Mouse (Mus musculus): ENCODE data around the gene Ap2a1. TPM values are rescaled to one million over a fixed set of nuclear protein-coding genes. Genes with fewer than 3 reads are reported as not detected.

The Ap2a1 gene
- polyA plus RNA-seq, 1 experiment from 2014 or later: 122 TPM

DNA sequence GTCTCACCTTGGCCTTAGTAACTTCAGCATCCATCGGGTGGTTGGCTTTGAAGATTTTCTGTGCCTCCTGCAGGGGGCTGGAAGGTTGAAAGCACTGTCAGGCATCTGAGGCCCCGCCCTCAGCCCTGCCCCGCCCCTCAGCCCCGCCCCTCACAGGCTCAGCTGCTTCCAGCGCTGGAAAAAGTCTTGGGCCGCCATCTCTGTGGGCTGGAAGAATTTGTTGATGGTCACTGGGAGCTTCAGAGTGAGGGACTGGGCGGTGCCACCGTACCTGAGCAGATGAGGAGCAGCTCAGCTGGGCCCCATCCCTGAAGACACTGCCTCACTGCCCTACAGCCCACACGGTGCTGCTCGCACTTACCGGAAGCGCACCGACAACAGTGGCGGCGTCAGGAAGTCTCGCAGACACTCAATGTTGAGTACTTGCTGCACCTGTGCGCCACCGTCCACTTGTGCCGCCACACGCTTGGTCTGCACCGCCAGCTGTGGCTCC, 28.0 kb downstream of the Ap2a1 start:
- Histone ChIP-seq H3K4me2 (peak overlapping the region; percentile 35), H3K9ac (no peak overlapping the region), H3K36me3 (replicated peaks) (peaks cover 41% of the 10 kb centered on the region), H3K9me3 (no peaks in the 10 kb centered on the region), H3K27ac (peak overlapping the region; percentile 13; the same call in 1 of the 2 replicates), H3K4me1 (peaks cover 33% of the 10 kb centered on the region), H3K4me3 (no peak overlapping the region), H3K27me3 (replicated peaks) (no peaks in the 10 kb centered on the region)
- 21% methylated on average over 21 of the region's 21 CpGs for WGBS
- 0 out of 2 replicates have a peak, but pooled peaks have one; percentile 7 for ATAC-seq (replicated peaks)

GRCm38 (mm10) chr7:44900632-44901031, 28.7 kb downstream of the Ap2a1 start:
- H3K4me3 ChIP-seq: no peak overlapping the region
- H3K27me3 ChIP-seq (replicated peaks): no peaks in the 10 kb centered on the region
- peaks cover 34% of the 10 kb centered on the region for H3K36me3 ChIP-seq (replicated peaks)
- H3K9ac ChIP-seq: no peak overlapping the region
- H3K4me1 ChIP-seq: peaks cover 33% of the 10 kb centered on the region
- WGBS: 84% methylated on average over 11 of the region's 11 CpGs
- ATAC-seq (replicated peaks): no peak
- 0 out of 2 replicates have a peak overlapping the region, but pooled peaks have one; percentile 7 for H3K27ac ChIP-seq
- no peak overlapping the region for H3K4me2 ChIP-seq
- no peaks in the 10 kb centered on the region for H3K9me3 ChIP-seq

- H3K4me1 ChIP-seq: peaks cover 50% of the 10 kb centered on the region
- no peak overlapping the region; the same call in 1 of the 2 replicates for H3K9ac ChIP-seq
- no peak for ATAC-seq (replicated peaks)
These were observed 30.7 kb downstream of the Ap2a1 start for GRCm38 (mm10) chr7:44898607-44899006.

DNA sequence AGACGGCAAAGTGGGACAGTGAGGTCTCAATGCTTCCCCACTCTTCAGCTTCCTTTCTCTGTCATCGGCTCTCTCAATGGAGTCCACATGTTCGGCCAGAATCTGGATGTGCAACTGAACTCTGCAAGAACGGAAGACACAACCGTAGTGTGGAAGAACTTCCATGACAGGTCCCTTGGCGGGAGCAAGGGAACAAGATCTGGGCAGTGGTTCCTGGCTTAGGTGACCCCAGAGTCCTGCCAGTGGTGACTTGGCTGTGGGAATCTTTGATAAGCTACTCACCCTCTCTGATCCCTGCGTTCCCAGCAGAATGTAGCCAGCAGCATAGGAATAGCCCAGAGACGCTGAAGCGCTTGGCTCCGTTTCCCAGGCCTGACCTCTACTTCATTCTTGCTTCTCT, 32.8 kb downstream of the Ap2a1 start:
- H3K9me3 ChIP-seq: no peaks in the 10 kb centered on the region
- H3K4me2 ChIP-seq: peak overlapping the region; percentile 66
- WGBS: 26% methylated on average over 10 of the region's 10 CpGs
- H3K4me1 ChIP-seq: peaks cover 56% of the 10 kb centered on the region
- H3K9ac ChIP-seq: peak overlapping the region; percentile 71
- peak overlapping the region; percentile 93 for H3K27ac ChIP-seq
- H3K27me3 ChIP-seq (replicated peaks): no peaks in the 10 kb centered on the region
- ATAC-seq (replicated peaks): 0 out of 2 replicates have a peak, but pooled peaks have one; percentile 0
- peak overlapping the region; percentile 63 for H3K4me3 ChIP-seq
- peaks cover 6% of the 10 kb centered on the region; the same call in 1 of the 2 replicates for H3K36me3 ChIP-seq (replicated peaks)

More at GRCm38 (mm10) chr7:44898607-44899006, 30.7 kb downstream of the Ap2a1 start:
- Histone ChIP-seq H3K36me3 (replicated peaks) (peaks cover 14% of the 10 kb centered on the region), H3K27ac (no peak overlapping the region), H3K4me3 (no peak overlapping the region), H3K4me2 (peak overlapping the region; percentile 2; the same call in 1 of the 2 replicates), H3K27me3 (replicated peaks) (no peaks in the 10 kb centered on the region), H3K9me3 (no peaks in the 10 kb centered on the region)
- WGBS: 36% methylated on average over 19 of the region's 19 CpGs

GRCm38 (mm10) chr7:44895593-44896434, 33.5 kb downstream of the Ap2a1 start, which contains the start of gene Fuz:
TSS of gene Fuz (plus strand) at chr7:44896079.
- under 1% methylated on average over 34 of the region's 34 CpGs for WGBS
- peak; percentile 81 for ATAC-seq (replicated peaks)
- no peaks in the 10 kb centered on the region for H3K9me3 ChIP-seq
- peak within 1 kb of the TSS; percentile 63 for H3K4me3 ChIP-seq
- peaks cover 56% of the 10 kb centered on the region for H3K4me1 ChIP-seq
- H3K36me3 ChIP-seq (replicated peaks): peaks cover 6% of the 10 kb centered on the region; the same call in 1 of the 2 replicates
- H3K27me3 ChIP-seq (replicated peaks): no peaks in the 10 kb centered on the region
- H3K4me2 ChIP-seq: peak within 1 kb of the TSS; percentile 66
- H3K9ac ChIP-seq: peak within 1 kb of the TSS; percentile 71
- peak within 1 kb of the TSS; percentile 93 for H3K27ac ChIP-seq

- Histone ChIP-seq H3K9ac (no peak overlapping the region), H3K27me3 (replicated peaks) (no peaks in the 10 kb centered on the region), H3K4me3 (peak overlapping the region; percentile 63), H3K9me3 (no peaks in the 10 kb centered on the region), H3K4me2 (peak overlapping the region; percentile 66), H3K36me3 (replicated peaks) (0 out of 2 replicates have a peak, but pooled peaks cover 3% of the 10 kb centered on the region), H3K4me1 (peaks cover 61% of the 10 kb centered on the region), H3K27ac (peak overlapping the region; percentile 93)
- no peak for ATAC-seq (replicated peaks)
- 24% methylated on average over 7 of the region's 7 CpGs for WGBS
These were observed 34.1 kb downstream of the Ap2a1 start for GRCm38 (mm10) chr7:44895206-44895592.

DNA sequence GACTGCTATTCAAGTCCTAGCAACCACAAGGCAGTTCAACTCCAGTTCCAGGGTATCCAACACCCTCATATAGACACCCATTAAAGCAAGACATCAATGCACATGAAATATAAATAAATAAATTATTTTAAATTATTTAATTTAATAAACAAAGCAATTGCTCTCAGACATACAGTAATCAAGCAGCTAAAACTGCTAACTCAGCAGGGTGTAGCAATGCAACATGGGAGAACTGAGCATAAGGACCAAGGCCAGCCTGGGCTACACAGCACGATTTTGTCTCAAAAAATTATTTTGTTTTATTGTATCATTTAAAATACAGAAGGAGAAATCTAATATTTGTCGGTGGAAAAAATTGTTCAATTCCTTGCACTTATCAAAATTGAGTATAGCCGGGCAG, 35.1 kb downstream of the Ap2a1 start:
- Histone ChIP-seq H3K4me3 (no peak overlapping the region), H3K4me1 (peaks cover 69% of the 10 kb centered on the region), H3K9ac (no peak overlapping the region), H3K4me2 (no peak overlapping the region), H3K27ac (peak overlapping the region; percentile 93), H3K36me3 (replicated peaks) (0 out of 2 replicates have a peak, but pooled peaks cover 2% of the 10 kb centered on the region), H3K9me3 (no peaks in the 10 kb centered on the region), H3K27me3 (replicated peaks) (no peaks in the 10 kb centered on the region)
- no peak for ATAC-seq (replicated peaks)
- 86% methylated on average over 3 of the region's 3 CpGs for WGBS

DNA sequence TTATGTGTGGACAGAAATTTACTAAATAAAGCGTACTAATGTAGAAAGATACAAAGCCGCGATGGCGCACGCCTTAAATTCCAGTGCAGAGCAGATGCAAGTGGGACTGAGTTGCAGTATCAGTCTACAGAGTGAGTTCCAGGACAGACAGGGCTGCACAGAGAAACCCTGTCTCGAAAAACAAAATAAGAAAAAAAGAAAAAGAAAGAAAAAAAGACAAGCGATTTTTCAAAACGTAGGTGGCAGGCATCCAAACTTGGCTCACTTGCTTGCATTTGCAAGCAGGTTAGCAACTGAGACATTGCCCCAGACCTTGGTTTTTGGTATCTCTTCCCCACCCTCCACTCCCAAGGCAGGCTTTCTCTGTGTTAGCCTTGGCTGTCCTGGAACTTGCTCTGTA, 36.1 kb downstream of the Ap2a1 start:
- Histone ChIP-seq H3K36me3 (replicated peaks) (peaks cover 5% of the 10 kb centered on the region; the same call in 1 of the 2 replicates), H3K27ac (peak overlapping the region; percentile 93), H3K4me1 (peaks cover 72% of the 10 kb centered on the region), H3K4me3 (peak overlapping the region; percentile 92), H3K9ac (no peak overlapping the region), H3K4me2 (peak overlapping the region; percentile 93), H3K9me3 (no peaks in the 10 kb centered on the region), H3K27me3 (replicated peaks) (no peaks in the 10 kb centered on the region)
- 4% methylated on average over 8 of the region's 8 CpGs for WGBS
- ATAC-seq (replicated peaks): no peak

DNA sequence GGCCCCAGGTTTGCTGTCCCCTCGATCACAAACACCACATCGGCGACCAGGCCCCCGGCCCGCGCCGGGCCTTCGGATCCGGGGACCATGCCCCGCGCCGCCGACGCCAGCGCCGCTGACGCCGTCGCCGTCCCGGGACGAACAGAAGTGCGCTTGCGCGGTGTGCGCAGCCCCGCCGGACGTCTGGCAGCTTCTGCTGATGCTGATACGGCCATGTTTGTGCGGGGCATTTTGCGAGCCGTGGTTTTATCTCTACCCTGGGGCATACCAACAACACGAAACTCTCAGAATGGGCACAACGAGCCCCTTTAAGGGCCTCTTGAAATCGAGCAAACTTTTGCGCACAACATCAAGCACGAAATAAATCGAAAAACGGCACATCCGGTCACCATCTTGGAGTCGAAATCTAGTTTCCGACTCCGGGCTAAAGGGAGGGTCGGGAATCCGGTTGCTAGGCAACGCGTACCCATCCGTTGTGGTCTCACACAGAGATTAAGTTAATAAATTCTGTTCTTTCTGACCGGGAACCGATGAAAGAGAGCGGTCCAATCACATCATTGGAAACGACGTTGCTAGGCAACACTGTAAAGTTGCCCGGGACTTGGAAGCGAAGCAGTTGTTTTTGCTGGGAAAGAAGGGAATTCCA, 36.9 kb downstream of the Ap2a1 start, which contains the start of gene Med25:
TSS of gene Med25 (minus strand) at position 437 of the 646 bp plus-strand sequence.
- peak within 1 kb of the TSS; percentile 99 for H3K27ac ChIP-seq
- H3K4me2 ChIP-seq: peak within 1 kb of the TSS; percentile 93
- H3K9me3 ChIP-seq: no peaks in the 10 kb centered on the region
- H3K4me3 ChIP-seq: peak within 1 kb of the TSS; percentile 92
- WGBS: under 1% methylated on average over 56 of the region's 56 CpGs
- H3K9ac ChIP-seq: peak within 1 kb of the TSS; percentile 75
- peaks cover 5% of the 10 kb centered on the region; the same call in 1 of the 2 replicates for H3K36me3 ChIP-seq (replicated peaks)
- ATAC-seq (replicated peaks): peak; percentile 71
- H3K4me1 ChIP-seq: peaks cover 68% of the 10 kb centered on the region
- H3K27me3 ChIP-seq (replicated peaks): no peaks in the 10 kb centered on the region

DNA sequence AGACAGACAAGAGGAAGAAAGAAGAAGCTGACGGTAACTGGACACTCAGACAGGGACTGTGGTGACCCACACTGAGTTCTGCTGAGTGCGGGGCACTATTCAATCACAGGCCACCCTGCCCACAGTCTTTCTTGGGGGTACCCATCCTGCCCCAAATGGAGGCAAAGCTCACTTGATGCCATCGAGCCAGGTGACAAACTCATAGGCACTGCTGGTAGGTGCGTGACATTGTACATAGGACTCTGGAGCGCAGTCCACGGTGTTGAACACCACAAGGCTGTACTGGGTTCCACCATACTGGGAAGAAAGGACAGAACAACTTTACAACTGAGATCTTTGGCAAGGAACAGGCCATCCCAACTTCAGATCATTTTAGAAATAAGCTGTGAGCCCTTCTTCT, 37.7 kb downstream of the Ap2a1 start:
- H3K4me1 ChIP-seq: peaks cover 60% of the 10 kb centered on the region
- no peaks in the 10 kb centered on the region for H3K9me3 ChIP-seq
- H3K9ac ChIP-seq: peak overlapping the region; percentile 75
- H3K27me3 ChIP-seq (replicated peaks): no peaks in the 10 kb centered on the region
- H3K36me3 ChIP-seq (replicated peaks): peaks cover 5% of the 10 kb centered on the region; the same call in 1 of the 2 replicates
- peak overlapping the region; percentile 93 for H3K4me2 ChIP-seq
- H3K27ac ChIP-seq: peak overlapping the region; percentile 99
- 10% methylated on average over 6 of the region's 6 CpGs for WGBS
- peak overlapping the region; percentile 92 for H3K4me3 ChIP-seq
- no peak for ATAC-seq (replicated peaks)

GRCm38 (mm10) chr7:44890737-44891136, 38.6 kb downstream of the Ap2a1 start:
- H3K4me1 ChIP-seq: peaks cover 57% of the 10 kb centered on the region
- peaks cover 5% of the 10 kb centered on the region; the same call in 1 of the 2 replicates for H3K36me3 ChIP-seq (replicated peaks)
- H3K27me3 ChIP-seq (replicated peaks): no peaks in the 10 kb centered on the region
- WGBS: 56% methylated on average over 4 of the region's 4 CpGs
- ATAC-seq (replicated peaks): no peak
- no peaks in the 10 kb centered on the region for H3K9me3 ChIP-seq
- peak overlapping the region; percentile 75; the same call in 1 of the 2 replicates for H3K9ac ChIP-seq
- H3K4me2 ChIP-seq: peak overlapping the region; percentile 93
- no peak overlapping the region for H3K27ac ChIP-seq
- H3K4me3 ChIP-seq: peak overlapping the region; percentile 92

DNA sequence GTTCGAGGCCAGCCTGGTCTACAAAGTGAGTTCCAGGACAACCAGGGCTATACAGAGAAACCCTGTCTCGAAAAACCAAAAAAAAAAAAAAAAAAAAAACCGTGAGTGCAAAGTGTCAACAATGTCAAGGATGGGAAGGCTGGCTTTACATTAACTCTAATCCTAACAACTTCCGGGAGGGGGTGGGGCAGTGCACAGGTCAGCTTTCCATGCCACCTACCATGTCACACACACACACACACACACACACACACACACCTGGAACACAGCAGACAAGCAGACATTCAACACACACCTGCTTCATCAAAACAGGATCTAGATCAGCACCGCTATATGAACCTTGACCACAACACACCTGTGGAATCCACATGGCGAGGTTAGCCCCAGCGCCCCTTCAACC, 39.1 kb downstream of the Ap2a1 start:
- H3K9me3 ChIP-seq: no peaks in the 10 kb centered on the region
- no peak for ATAC-seq (replicated peaks)
- H3K4me1 ChIP-seq: peaks cover 56% of the 10 kb centered on the region
- peak overlapping the region; percentile 93 for H3K4me2 ChIP-seq
- H3K27me3 ChIP-seq (replicated peaks): no peaks in the 10 kb centered on the region
- H3K27ac ChIP-seq: no peak overlapping the region
- peaks cover 5% of the 10 kb centered on the region; the same call in 1 of the 2 replicates for H3K36me3 ChIP-seq (replicated peaks)
- WGBS: 86% methylated on average over 6 of the region's 7 CpGs
- H3K9ac ChIP-seq: no peak overlapping the region
- H3K4me3 ChIP-seq: peak overlapping the region; percentile 92

All from midbrain, embryonic 15.5 days (tissue).